Mouse (Mus musculus) MEL (cell line): Measurements from ENCODE around the gene Tnnt2. TPM values are rescaled to one million over a fixed set of nuclear protein-coding genes. Genes with fewer than 3 reads are reported as not detected.

Experiments
- DNase-seq: peaks from one replicate; pipeline ENCODE4 v3.0.0; 2011; ENCODE audit warnings: low read depth, low spot score
- H3K27ac ChIP-seq: 2 replicates; pipeline ENCODE4 v1.5.1; 2012; ENCODE audit warnings: low read depth, mild to moderate bottlenecking, control low read depth, low read length, moderate library complexity; ENCODE audit not compliant: control insufficient read depth
- H3K27me3 ChIP-seq, 2 experiments: fragments of 150-350 bp in 1 of 2; sonication (generic) in 1 of 2; 2 replicates each; pipeline ENCODE4 v1.6.1; 2012; ENCODE audit warnings: low read length in 2 of 2, mild to moderate bottlenecking in 2 of 2, improper control_type of control experiment in 1 of 2, moderate library complexity in 1 of 2; ENCODE audit not compliant: insufficient read depth in 2 of 2, control insufficient read depth in 1 of 2
- H3K36me3 ChIP-seq, 2 experiments: 2 replicates each; pipeline ENCODE4 v1.6.1; 2012 to 2014; ENCODE audit warnings: low read length in 2 of 2, improper control_type of control experiment in 1 of 2, inconsistent platforms in 1 of 2, mild to moderate bottlenecking in 1 of 2; ENCODE audit not compliant: insufficient read depth in 2 of 2, control insufficient read depth in 1 of 2
- H3K4me1 ChIP-seq, 2 experiments: fragments of 150-350 bp in 1 of 2; sonication (generic) in 1 of 2; 2 replicates each; pipeline ENCODE4 v1.6.1; 2012; ENCODE audit warnings: low read length in 2 of 2, improper control_type of control experiment in 1 of 2, mild to moderate bottlenecking in 1 of 2; ENCODE audit not compliant: insufficient read depth in 2 of 2, control insufficient read depth in 1 of 2
- H3K4me3 ChIP-seq, 2 experiments: fragments of 150-350 bp in 1 of 2; sonication (generic) in 1 of 2; 2 replicates each; pipeline ENCODE4 v1.5.1; 2012; ENCODE audit warnings: low read depth in 2 of 2, low read length in 2 of 2, mild to moderate bottlenecking in 2 of 2, moderate library complexity in 2 of 2, control low read depth in 1 of 2, improper control_type of control experiment in 1 of 2; ENCODE audit not compliant: control insufficient read depth in 1 of 2, insufficient read depth in 1 of 2
- H3K79me2 ChIP-seq: 2 replicates; pipeline ENCODE4 v1.6.1; 2012; ENCODE audit warnings: mild to moderate bottlenecking, low read length, moderate library complexity; ENCODE audit not compliant: control insufficient read depth, poor library complexity, insufficient read depth
- H3K9ac ChIP-seq: 2 replicates; pipeline ENCODE4 v1.6.1; 2012; ENCODE audit warnings: low read depth, mild to moderate bottlenecking, control low read depth, low read length, moderate library complexity; ENCODE audit not compliant: control insufficient read depth, poor library complexity, severe bottlenecking
- H3K9me3 ChIP-seq: fragments of 150-350 bp; sonication (generic); replicated peaks from 2 replicates; pipeline ENCODE4 v1.6.1; 2012; ENCODE audit warnings: mild to moderate bottlenecking, low read length, improper control_type of control experiment, moderate library complexity; ENCODE audit not compliant: insufficient read depth
- BHLHE40 ChIP-seq: IDR thresholded peaks from 2 replicates; pipeline ENCODE4 v1.6.1; 2012; ENCODE audit warnings: low read depth, mild to moderate bottlenecking, inconsistent platforms, low read length, improper control_type of control experiment, borderline replicate concordance
- CHD1 ChIP-seq: IDR thresholded peaks from 2 replicates; pipeline ENCODE4 v1.6.1; 2012; ENCODE audit warnings: low read depth, mild to moderate bottlenecking, inconsistent platforms, low read length, improper control_type of control experiment
- CHD2 ChIP-seq: IDR thresholded peaks from 2 replicates; pipeline ENCODE4 v1.6.1; 2011; ENCODE audit warnings: low read length, improper control_type of control experiment
- ELF1 ChIP-seq: IDR thresholded peaks from 2 replicates; pipeline ENCODE4 v1.6.1; 2014; ENCODE audit warnings: low read depth, mild to moderate bottlenecking, inconsistent platforms, low read length, improper control_type of control experiment, moderate library complexity
- GABPA ChIP-seq: IDR thresholded peaks from 2 replicates; pipeline ENCODE4 v1.6.1; 2012; ENCODE audit warnings: low read depth, mild to moderate bottlenecking, inconsistent platforms, low read length, improper control_type of control experiment, moderate library complexity
- HCFC1 ChIP-seq: IDR thresholded peaks from 2 replicates; pipeline ENCODE4 v1.6.1; 2012; ENCODE audit warnings: low read depth, mild to moderate bottlenecking, inconsistent platforms, low read length, improper control_type of control experiment, moderate library complexity
- JUND ChIP-seq: IDR thresholded peaks from 2 replicates; pipeline ENCODE4 v1.6.1; 2011; ENCODE audit warnings: low read depth, mild to moderate bottlenecking, improper control_type of control experiment, low read length
- KAT2A ChIP-seq: conservative IDR thresholded peaks from 2 replicates; pipeline ENCODE4 v1.6.1; 2012; ENCODE audit warnings: low read depth, low read length, improper control_type of control experiment, inconsistent platforms
- MAFK ChIP-seq: IDR thresholded peaks from 2 replicates; pipeline ENCODE4 v1.6.1; 2011; ENCODE audit warnings: low read depth, mild to moderate bottlenecking, low read length, improper control_type of control experiment, borderline replicate concordance
- MAX ChIP-seq: IDR thresholded peaks from 2 replicates; pipeline ENCODE4 v1.6.1; 2011; ENCODE audit warnings: low read length, improper control_type of control experiment
- MXI1 ChIP-seq: IDR thresholded peaks from 2 replicates; pipeline ENCODE4 v1.6.1; 2011; ENCODE audit warnings: mild to moderate bottlenecking, low read depth, low read length, improper control_type of control experiment
- MYB ChIP-seq: IDR thresholded peaks from 2 replicates; pipeline ENCODE4 v1.6.1; 2011; ENCODE audit warnings: mild to moderate bottlenecking, low read depth, low read length, improper control_type of control experiment
- MYC ChIP-seq: IDR thresholded peaks from 2 replicates; pipeline ENCODE4 v1.6.1; 2011; ENCODE audit warnings: low read depth, mild to moderate bottlenecking, low read length, improper control_type of control experiment, moderate library complexity
- NELFE ChIP-seq: IDR thresholded peaks from 2 replicates; pipeline ENCODE4 v1.6.1; 2011; ENCODE audit warnings: low read depth, low read length, improper control_type of control experiment
- POLR2A ChIP-seq, 2 experiments: IDR thresholded peaks; 2 replicates each; pipeline ENCODE4 v1.6.1; 2011 to 2012; ENCODE audit warnings: low read length in 2 of 2, mild to moderate bottlenecking in 2 of 2, control low read depth in 1 of 2, improper control_type of control experiment in 1 of 2, low read depth in 1 of 2, moderate library complexity in 1 of 2; ENCODE audit not compliant: control insufficient read depth in 1 of 2, insufficient read depth in 1 of 2, poor library complexity in 1 of 2
- POLR2AphosphoS2 ChIP-seq: IDR thresholded peaks from 2 replicates; pipeline ENCODE4 v1.6.1; 2011; ENCODE audit warnings: low read length, improper control_type of control experiment
- RCOR1 ChIP-seq: IDR thresholded peaks from 2 replicates; pipeline ENCODE4 v1.6.1; 2012; ENCODE audit warnings: low read depth, mild to moderate bottlenecking, inconsistent platforms, low read length, improper control_type of control experiment
- SIN3A ChIP-seq: IDR thresholded peaks from 2 replicates; pipeline ENCODE4 v1.6.1; 2012; ENCODE audit warnings: low read length, improper control_type of control experiment, inconsistent platforms
- UBTF ChIP-seq: IDR thresholded peaks from 2 replicates; pipeline ENCODE4 v1.6.1; 2012; ENCODE audit warnings: low read depth, mild to moderate bottlenecking, inconsistent platforms, low read length, improper control_type of control experiment, moderate library complexity, borderline replicate concordance; ENCODE audit not compliant: insufficient read depth
- USF2 ChIP-seq, 2 experiments: IDR thresholded peaks; 2 replicates each; pipeline ENCODE4 v1.6.1; 2011 to 2012; ENCODE audit warnings: improper control_type of control experiment in 2 of 2, low read length in 2 of 2, borderline replicate concordance in 1 of 2, inconsistent platforms in 1 of 2, low read depth in 1 of 2, mild to moderate bottlenecking in 1 of 2; ENCODE audit not compliant: insufficient read depth in 1 of 2
- ZC3H11A ChIP-seq: IDR thresholded peaks from 2 replicates; pipeline ENCODE4 v1.6.1; 2012; ENCODE audit warnings: low read depth, mild to moderate bottlenecking, inconsistent platforms, low read length, improper control_type of control experiment
- polyA plus RNA-seq, 2 experiments: library from polyadenylated mRNA; stranded (reverse) in 1 of 2; unstranded in 1 of 2; fragments of >175 nt in 1 of 2; fragments of >200 nt in 1 of 2; gene quantifications; 2 replicates each; pipeline versions ENCODE4 v1.2.1 to v1.2.4; 2012; ENCODE audit warnings: low replicate concordance in 2 of 2, low read depth in 1 of 2; ENCODE audit not compliant: insufficient read length in 2 of 2, insufficient read depth in 1 of 2, missing spikeins in 1 of 2
- total RNA-seq: library from RNA; depleted of rRNA; stranded (reverse); fragments of 300-350 nt; gene quantifications from 2 replicates; pipeline ENCODE4 v1.2.3, GENCODE M21; 2012

The Tnnt2 gene
- total and polyA plus RNA-seq, 3 experiments, result not detected

- Histone ChIP-seq H3K4me1 (no peaks in the 10 kb centered on the region), H3K27ac (no peak overlapping the region), H3K27me3 (peaks cover 0 to 4% of the 10 kb centered on the region in 2 experiments; a peak in 3 of 4 replicates), H3K9ac (no peak overlapping the region), H3K36me3 (no peaks in the 10 kb centered on the region), H3K9me3 (no peaks in the 10 kb centered on the region), H3K79me2 (no peaks in the 10 kb centered on the region), H3K4me3 (no peak overlapping the region)
- TF ChIP-seq ELF1, result no peak
- TF ChIP-seq KAT2A, result no peak
- TF ChIP-seq UBTF, result no peak
- no peak for TF ChIP-seq USF2 (IDR thresholded peaks at IDR 0.05; ENCODE audit: borderline replicate concordance in 1 of 2, insufficient read depth in 1 of 2, low read depth in 1 of 2, low read length in 2 of 2)
- DNase-seq, result no peak
Observed at GRCm38 (mm10) chr1:135834206-135834859, 1.8 kb upstream of the Tnnt2 start.

DNA sequence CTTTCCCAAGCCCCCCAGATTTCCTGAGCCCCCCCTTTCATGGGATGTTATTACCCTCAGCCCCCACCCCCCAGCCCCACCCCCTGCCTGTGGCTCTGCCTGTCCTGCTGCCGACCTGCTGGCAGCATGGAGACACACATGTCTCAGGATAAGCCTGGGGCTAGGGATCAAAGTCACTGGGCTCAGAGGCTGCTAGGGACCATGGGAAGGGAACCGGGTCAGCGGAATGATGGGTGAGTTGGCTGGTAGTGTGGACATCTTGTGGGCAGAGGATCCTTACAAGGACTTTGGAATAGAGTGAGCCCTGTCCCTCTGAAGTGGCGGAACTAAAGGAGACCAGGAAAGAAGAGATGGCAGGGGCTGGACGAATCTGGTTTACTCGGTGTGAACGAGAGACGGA, 1.2 kb upstream of the Tnnt2 start:
- H3K27ac ChIP-seq, result no peak overlapping the region
- no peaks in the 10 kb centered on the region for H3K9me3 ChIP-seq
- no peak overlapping the region for H3K4me3 ChIP-seq
- H3K9ac ChIP-seq, result no peak overlapping the region
- H3K79me2 ChIP-seq, result no peaks in the 10 kb centered on the region
- TF ChIP-seq CHD2, result no peak
- no peak for TF ChIP-seq ZC3H11A
- TF ChIP-seq CHD1, result no peak
- no peak for TF ChIP-seq HCFC1
- no peak for TF ChIP-seq GABPA
- no peak for TF ChIP-seq MAX
- no peak for TF ChIP-seq POLR2AphosphoS2
- TF ChIP-seq USF2 (IDR thresholded peaks at IDR 0.05; ENCODE audit: borderline replicate concordance in 1 of 2, insufficient read depth in 1 of 2, low read depth in 1 of 2, low read length in 2 of 2), result no peak
- no peak for TF ChIP-seq UBTF
- TF ChIP-seq MYC, result no peak
- TF ChIP-seq MYB, result no peak
- no peak for TF ChIP-seq JUND
- no peak for TF ChIP-seq NELFE
- TF ChIP-seq POLR2A (IDR thresholded peaks at IDR 0.05; ENCODE audit: control insufficient read depth in 1 of 2, insufficient read depth in 1 of 2, low read depth in 1 of 2, low read length in 2 of 2, poor library complexity in 1 of 2), result no peak
- TF ChIP-seq BHLHE40, result no peak
- no peak for TF ChIP-seq MAFK
- no peak for TF ChIP-seq SIN3A
- TF ChIP-seq MXI1, result no peak
- TF ChIP-seq RCOR1, result no peak
- TF ChIP-seq, all 39 proteins: peak for 0
- Histone ChIP-seq H3K4me1 (no peaks in the 10 kb centered on the region), H3K36me3 (no peaks in the 10 kb centered on the region), H3K27me3 (peaks cover 0 to 4% of the 10 kb centered on the region in 2 experiments; a peak in 3 of 4 replicates)
- no peak for DNase-seq
